Mouse (Mus musculus): ENCODE measurements around the gene Fam110c. TPM values are rescaled to one million over a fixed set of nuclear protein-coding genes. Genes with fewer than 3 reads are reported as not detected.

Fam110c gene
- polyA plus RNA-seq (2017; shearing (Covaris generic)) = not detected

GRCm38 (mm10) chr12:31073412-31074354 lies at the start of gene Fam110c:
TSS of gene Fam110c (plus strand) at chr12:31073861.

Other genes starting within 250 kb of the Fam110c start
- gene Alkal2, start 189.5 kb upstream of the Fam110c start, polyA plus RNA-seq (2017; shearing (Covaris generic)) = not detected
- 32.4 TPM for gene Acp1, start 162.3 kb upstream of the Fam110c start, polyA plus RNA-seq (2017; shearing (Covaris generic))
- 1.7 TPM for gene Sh3yl1, start 162.2 kb upstream of the Fam110c start, polyA plus RNA-seq (2017; shearing (Covaris generic))
- not detected for gene Gm6993, start 166.9 kb downstream of the Fam110c start, polyA plus RNA-seq (2017; shearing (Covaris generic))
- gene Lamb1, start 191.4 kb downstream of the Fam110c start, polyA plus RNA-seq (2017; shearing (Covaris generic)) = not detected